Mouse (Mus musculus): ENCODE data around the gene Mul1. TPM values are rescaled to one million over a fixed set of nuclear protein-coding genes. Genes with fewer than 3 reads are reported as not detected.
"Not testable (repeated sequence)": the region's sequence is repeated elsewhere in the genome, so short reads cannot be mapped to it uniquely, and the experiment has no call there.

The Mul1 gene
- total RNA-seq (2021), result 10 to 100 TPM; 70.0 to 72.5 TPM
- long read RNA-seq, experiment 1, transcript Mul1-201 (4 exons, 3,733 nt), result major isoform, 37 of 50 reads
- long read RNA-seq, experiment 1, partial matches to known transcripts, result 6 of 50 reads
- long read RNA-seq, experiment 1, other reads (novel, unspliced or antisense), result 7 of 50 reads
- long read RNA-seq, experiment 2, transcript Mul1-201 (4 exons, 3,733 nt), result major isoform, 37 of 61 reads
- long read RNA-seq, experiment 2, partial matches to known transcripts, result 0 of 61 reads
- long read RNA-seq, experiment 2, other reads (novel, unspliced or antisense), result 23 of 61 reads

GRCm38 (mm10) chr4:138434347-138435316 lies at the start of gene Mul1:
Gene Mul1 (plus strand): TSS chr4:138434671.
- DNase-seq, result peak; percentile 91 to 98
- intact Hi-C loops (cut with DNase I), result no loop called here

DNA sequence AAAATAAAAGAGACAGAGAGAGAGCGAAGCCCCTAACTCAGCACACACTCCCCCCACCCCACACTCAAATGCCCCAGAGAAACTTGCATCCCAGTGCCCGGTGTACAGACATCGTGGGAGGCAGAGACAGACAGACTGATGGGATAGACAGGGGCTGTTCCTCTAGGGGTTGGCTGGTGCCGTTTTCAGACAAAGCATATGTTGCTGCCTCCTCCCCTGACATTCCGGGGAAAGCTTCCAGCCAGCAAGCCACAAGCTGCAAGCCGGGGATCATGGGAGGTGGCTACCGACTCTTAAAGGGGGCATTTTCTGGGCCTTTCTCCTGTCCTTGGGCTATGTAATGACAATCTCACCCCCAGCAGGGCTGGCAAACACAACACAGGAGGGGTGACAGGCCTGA lies 40.8 kb upstream of the Mul1 start:
- intact Hi-C loops (cut with DNase I), result no loop called here
- DNase-seq, result no peak

DNA sequence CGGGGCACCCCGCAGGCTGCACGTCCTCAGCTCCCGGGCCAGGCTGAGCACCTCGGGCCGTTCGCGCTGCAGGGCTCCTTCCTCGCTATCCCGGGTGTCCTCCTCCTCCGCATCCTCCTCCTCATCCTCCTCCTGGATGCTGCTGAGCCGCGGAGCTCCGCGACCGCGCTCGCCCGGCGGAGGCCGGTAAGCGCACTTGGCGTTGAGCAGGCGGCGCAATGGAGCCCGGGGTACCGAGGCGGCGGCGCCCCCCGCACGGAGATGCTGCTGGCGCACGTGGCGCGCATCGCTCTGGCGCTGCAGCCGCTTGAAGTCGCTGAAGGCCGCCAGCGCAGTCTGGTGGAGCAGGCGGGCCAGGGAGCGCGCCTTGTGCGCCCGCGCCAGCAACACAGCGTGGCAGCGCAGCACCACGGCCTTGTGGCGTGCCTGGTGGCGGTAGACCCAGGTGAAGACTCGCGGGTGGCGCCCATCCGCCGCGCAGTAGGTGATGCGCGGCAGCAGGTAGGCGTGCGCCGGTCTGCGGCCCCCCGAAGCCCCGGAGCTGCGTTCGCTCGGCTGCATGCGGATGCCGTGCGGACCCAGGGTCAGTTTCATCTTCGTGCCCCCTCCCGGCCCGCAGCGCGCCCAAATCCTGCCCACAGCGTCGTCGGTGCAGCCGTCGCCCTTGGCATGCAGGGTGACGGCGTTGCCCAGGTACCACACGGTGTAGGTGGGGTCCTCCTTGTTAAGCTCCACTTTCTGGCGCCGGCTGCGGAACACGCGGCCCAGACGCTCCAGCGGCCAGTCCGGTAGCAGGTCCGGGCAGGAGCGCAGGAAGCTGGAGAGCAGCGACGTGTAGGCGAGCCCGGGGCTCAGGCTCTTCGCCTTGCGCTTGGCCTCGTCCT lies 39.1 kb upstream of the Mul1 start:
- DNase-seq, result peak; percentile 9 to 15
- intact Hi-C loops (cut with DNase I), result no loop called here

DNA sequence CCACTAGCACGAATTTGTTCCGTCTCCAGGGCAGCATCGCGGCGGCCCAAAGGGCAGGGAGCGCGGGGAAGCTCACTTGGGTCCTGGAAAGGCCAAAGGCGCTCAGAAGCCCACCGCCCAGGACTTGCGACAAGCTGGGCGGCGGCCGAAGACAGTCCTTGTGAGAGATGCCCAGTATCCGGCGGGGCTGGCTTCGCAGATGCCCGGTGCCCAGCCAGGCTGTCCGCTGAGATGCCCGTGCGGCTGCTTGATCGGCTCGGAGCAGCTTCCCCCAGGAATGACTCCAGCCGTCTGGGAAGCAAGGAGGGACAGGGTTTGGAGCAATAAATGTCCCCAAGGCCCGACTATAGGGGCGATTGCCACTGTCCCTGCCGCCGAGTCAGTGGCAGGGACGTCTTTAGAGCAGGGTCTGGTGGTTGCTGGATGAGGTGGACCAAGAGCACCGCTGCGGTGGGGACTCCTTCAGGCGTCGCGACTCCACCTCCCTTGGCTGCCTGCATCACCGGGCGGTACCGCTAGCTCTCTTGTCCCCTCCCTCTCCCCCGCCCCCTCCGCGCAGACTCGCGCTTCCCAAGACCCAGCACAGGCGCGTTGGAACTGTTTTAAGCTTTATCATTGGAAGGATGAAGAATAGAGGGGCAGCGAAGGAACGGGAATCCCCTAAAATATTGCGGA lies 38.4 kb upstream of the Mul1 start, which contains the start of gene Fam43b:
Gene Fam43b (minus strand): TSS at position 558 of the 675 bp plus-strand sequence.
- intact Hi-C loops (cut with DNase I), result no loop called here
- DNase-seq, result peak; percentile 44 to 50

- intact Hi-C loops (cut with DNase I), result no loop called here
- DNase-seq, result no peak
Measured at GRCm38 (mm10) chr4:138396711-138397110, 37.8 kb upstream of the Mul1 start.

DNA sequence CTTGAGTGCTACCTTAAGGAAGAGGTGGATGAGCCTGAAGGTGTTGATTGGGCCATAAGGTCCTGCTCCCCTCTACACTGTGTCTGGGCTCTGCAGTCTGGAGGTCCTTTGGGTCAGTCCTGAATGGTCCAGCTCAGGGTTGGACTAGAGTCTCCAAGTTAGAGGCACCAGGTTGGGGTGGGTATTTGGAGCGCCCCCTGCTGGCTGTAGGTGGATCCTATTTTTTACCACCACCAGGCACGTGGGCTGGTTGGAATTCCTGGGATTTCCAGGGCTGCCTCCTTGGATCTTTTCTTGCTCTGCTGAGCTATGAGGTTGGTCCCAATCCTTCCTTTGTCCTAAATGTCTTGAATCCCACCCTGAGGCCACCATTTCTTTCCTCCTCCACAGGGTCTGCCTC lies 29.7 kb upstream of the Mul1 start:
- DNase-seq, result peak; percentile 27 to 32
- intact Hi-C loops (cut with DNase I), result no loop called here

DNA sequence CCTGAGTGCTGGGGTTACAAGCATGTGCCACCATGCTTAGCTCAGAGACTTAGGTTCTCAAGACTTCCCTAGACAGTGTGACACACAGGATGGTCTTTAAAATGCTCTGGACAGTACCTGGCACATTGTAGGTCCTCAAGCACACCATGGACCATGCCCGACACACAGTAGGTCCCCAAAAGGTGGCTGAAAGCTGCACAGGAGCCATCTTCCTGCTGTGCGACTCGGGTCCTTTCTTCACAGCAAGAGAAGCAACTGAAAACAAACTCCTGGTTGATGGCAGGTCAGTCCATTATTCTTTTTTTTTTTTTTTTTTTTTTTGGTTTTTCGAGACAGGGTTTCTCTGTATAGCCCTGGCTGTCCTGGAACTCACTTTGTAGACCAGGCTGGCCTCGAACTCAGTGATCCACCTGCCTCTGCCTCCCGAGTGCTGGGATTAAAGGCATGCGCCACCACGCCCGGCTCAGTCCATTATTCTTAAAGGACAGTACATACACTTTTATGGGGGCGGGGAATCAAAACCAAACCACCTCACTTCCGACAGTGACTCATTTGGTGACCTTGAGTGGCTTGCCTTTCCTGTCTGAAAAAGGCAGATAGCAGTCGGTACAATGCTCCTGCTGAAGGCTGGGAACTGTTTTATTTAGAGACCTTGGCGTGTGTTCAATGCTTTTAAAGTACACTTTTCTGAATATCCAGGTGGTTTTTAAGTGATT lies 26.8 kb upstream of the Mul1 start:
- intact Hi-C loops (cut with DNase I), result no loop called here
- DNase-seq, result peak; percentile 13 to 22

DNA sequence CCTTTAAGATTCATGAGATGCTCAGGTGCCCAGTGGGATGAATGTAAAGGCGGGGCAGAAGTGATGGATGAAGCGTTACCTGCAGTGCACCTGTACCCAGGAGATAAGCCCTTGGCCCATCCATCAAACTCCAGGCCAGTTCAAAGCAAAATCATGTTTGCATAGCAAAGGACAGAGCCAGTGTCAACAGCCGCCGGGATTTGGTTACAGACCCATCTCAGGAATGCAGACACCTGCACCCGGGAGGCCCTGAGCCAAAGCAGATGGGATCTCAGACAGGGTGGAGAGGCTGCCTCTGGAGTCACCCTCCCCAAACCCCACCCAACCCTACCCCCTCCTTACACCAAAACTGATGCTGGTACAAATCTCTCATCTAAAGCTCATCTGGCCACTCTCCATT lies 23.5 kb upstream of the Mul1 start:
- intact Hi-C loops (cut with DNase I), result no loop called here
- DNase-seq, result no peak

DNA sequence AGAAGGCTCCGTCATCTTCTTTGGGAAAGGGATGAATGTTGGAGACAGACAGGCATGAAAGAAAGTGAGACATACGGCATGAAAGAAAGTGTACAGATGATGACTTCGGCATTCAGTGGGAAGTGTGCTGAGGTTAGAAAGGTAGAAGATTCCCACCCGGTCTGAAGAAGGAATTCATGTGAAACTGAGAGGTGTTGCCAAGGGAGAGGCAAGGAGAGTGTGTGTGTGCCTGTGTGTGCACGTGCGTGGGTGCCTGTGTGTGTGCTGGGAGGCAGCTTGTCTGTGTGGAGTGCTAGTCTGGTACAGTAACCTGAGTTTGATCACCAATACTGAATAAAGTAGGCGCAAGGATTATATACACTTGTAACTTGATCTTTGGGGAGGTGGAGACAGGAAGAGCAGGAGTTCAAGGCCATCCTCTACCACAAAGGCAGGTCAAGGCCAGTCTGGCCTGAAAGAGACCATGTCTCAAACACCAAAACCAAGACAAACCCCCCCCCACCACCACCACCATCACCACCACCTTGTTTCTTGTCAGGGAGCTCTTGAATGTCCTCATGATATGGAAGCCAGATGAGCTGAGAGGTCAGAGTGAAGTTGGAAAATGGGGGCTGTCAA lies 22.9 kb upstream of the Mul1 start:
- no peak for DNase-seq
- intact Hi-C loops (cut with DNase I), result no loop called here

- DNase-seq, result peak; percentile 16 to 33
- intact Hi-C loops (cut with DNase I), result no loop called here
Measured at GRCm38 (mm10) chr4:138414725-138415124, 19.7 kb upstream of the Mul1 start.

DNA sequence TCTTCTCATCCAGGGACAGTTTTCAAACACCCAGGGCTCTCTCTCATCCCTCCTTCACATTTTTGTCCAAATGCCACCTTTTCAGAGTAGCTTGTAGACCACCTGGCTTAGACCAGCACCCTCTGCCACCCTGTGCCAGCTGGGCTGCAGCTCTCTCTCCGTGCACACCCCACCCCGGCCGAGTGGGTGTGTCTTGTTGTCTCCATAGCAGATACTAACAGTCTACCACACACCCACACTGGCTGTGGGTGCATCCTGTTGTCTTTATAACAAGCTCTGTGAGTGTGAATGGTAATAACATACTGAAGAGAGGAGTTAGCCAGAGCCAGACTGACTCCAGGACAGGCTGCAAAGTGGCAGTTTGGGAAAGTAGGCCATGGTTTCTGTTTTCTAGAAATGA lies 18.5 kb upstream of the Mul1 start:
- intact Hi-C loops (cut with DNase I), result no loop called here
- DNase-seq, result no peak

DNA sequence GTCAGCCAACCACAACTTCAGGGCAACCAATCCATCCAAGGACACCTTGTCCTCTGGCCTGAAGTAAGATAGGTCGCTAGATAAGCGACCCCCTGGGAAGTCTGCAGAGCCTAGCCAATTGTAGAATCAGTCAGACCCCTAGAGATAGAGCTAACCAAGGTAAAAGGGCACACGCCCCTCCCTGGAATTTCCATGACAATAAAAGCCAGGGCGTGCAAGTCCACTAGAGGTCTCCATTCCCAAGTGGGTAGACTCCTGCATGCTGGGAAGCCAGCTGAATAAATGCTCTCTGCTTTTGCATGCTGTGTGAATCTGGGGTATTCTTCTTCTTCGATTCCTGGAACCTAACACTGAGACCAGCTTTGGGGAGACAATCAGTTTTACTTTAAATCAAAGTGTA lies 18.1 kb upstream of the Mul1 start:
- intact Hi-C loops (cut with DNase I), result no loop called here
- DNase-seq, result no peak

- intact Hi-C loops (cut with DNase I), result no loop called here
Measured at GRCm38 (mm10) chr4:138417882-138418281, 16.6 kb upstream of the Mul1 start.

GRCm38 (mm10) chr4:138418340-138418957 lies 16.0 kb upstream of the Mul1 start:
- intact Hi-C loops (cut with DNase I), result no loop called here
- no peak for DNase-seq

More at GRCm38 (mm10) chr4:138417882-138418281, 16.6 kb upstream of the Mul1 start:
- DNase-seq, result no peak

- intact Hi-C loops (cut with DNase I), result no loop called here
- no peak for DNase-seq
Measured at GRCm38 (mm10) chr4:138425028-138425427, 9.4 kb upstream of the Mul1 start.

GRCm38 (mm10) chr4:138425604-138426003 lies 8.9 kb upstream of the Mul1 start:
- not testable (repeated sequence) for DNase-seq
- intact Hi-C loops (cut with DNase I), result loop anchor here (1.0 to 2.0 kb wide), 2 partner anchors 46 to 107 kb away; no protein-coding TSS in a partner anchor

DNA sequence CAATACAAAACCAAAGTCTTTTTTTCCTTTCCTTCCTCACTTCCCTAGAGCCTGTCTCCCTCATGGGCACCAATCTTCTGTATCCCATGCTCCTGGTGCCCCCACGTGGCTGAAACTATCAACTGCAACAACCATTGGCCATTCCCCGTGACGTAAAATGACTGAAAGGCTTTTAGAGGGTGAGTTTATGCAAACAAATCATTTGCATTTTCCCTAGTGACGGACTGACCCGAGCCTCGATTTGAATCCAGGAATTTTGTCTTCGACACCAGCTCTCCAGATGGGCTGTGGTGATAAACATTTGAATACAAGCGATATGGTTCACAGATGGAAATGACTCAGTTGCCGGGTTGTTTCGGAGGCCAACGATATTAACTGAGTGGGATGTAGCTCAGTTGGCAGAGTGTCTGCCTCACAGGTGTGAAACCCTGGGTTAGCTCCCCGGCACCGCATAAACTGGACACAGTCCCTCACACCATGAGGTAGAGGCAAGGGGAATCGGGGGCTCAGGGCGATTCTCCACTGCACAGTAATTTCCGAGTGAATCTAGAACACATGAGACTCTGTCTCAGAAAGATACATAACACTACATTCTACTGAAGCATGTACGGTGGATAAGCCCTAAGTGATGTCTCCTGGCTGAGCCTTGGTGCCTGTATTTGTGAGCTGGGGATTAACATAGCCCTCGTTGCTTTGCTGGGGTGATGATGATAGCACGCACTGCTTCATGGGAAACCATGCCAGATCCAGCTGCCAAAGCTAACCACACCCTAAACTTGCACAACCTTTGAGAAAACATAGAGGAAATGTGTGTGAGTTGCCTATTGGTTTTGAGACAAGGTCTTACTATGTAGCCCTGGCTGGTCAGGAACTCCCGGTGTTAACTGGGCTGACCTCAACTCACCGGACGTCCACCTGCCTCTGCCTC lies 7.4 kb upstream of the Mul1 start:
- intact Hi-C loops (cut with DNase I), result loop anchor here (1.0 to 2.0 kb wide), 2 partner anchors 48 to 108 kb away; no protein-coding TSS in a partner anchor
- DNase-seq, result peak; percentile 84 to 92

All from heart, postnatal 14 days (tissue).